Comparison of ENCODE assay signal across 17 mouse cellular contexts in the genomic region with DNA sequence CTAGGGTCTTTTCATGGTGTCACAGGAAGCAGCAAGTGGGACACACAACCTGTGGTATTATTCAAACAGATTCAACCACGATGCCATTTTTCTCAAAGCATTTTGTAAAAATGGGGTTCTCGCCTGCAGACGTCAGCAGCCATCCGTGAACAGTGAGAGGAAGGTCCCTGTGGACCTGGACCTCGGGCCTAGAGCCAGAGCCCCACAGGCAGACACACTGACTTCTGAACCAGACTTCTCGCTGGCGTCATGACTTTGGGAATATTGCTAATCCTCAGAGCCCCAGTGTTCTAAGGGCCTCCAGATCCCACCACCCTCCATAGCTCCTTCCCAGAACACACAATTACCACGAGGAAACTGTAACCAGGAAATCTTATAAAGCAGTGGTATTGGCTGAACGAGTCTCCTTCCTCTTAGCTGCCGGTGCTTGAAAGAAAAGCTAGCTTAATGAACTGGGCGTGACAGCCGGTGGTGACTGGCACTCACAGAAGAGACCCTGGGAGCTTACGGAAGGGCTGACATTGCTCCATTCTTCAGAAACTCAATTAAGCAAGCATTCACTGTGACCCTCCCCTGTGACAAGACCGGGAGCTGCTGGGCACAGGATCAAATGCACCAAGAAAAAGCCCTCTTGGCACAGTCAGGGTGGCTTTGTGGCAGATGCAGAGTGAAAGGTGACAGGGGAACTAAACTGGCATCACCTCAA. TPM values are rescaled to one million over a fixed set of nuclear protein-coding genes. Genes with fewer than 3 reads are reported as not detected.
DNase-seq lines count a peak whose midpoint lies in the region; ATAC-seq and TF ChIP-seq lines count a peak whose summit lies in the region.
"Had no signal": no experiment of that assay in that cellular context is flagged by ENCODE, and none has a peak within 500 bp of the region (broad histone marks: within the 10 kb centered on the region; RNA-seq: fewer than 3 reads in every experiment).

No protein-coding gene starts in this region.

- WGBS in hindbrain, postnatal 0 days: 22% methylated on average over 14 of the region's 14 CpGs
- WGBS in hindbrain, embryonic 10.5 days: 44% methylated on average over 14 of the region's 14 CpGs

- H3K4me1 ChIP-seq in hindbrain, postnatal 0 days (ENCODE audit: insufficient read depth, low read length): peaks cover 3% of the 10 kb centered on the region; the same call in 1 of the 2 replicates
- peaks cover 15% of the 10 kb centered on the region for H3K4me1 ChIP-seq in hindbrain, embryonic 10.5 days (replicated peaks)
- H3K4me1 ChIP-seq: limb, embryonic 13.5 days had no signal

- no peaks in the 10 kb centered on the region for H3K27me3 ChIP-seq in hindbrain, postnatal 0 days (ENCODE audit: insufficient read depth, low read length)
- H3K27me3 ChIP-seq in hindbrain, embryonic 10.5 days (ENCODE audit: insufficient read depth, poor library complexity, severe bottlenecking): peaks cover 29% of the 10 kb centered on the region; the same call in 1 of the 2 replicates

- no peak overlapping the region for H3K27ac ChIP-seq in hindbrain, postnatal 0 days
- H3K27ac ChIP-seq in hindbrain, embryonic 10.5 days: no peak overlapping the region
- H3K27ac ChIP-seq: limb, embryonic 13.5 days had no signal

- TF ChIP-seq CTCF in hindbrain, postnatal 0 days (IDR thresholded peaks at IDR 0.05; ENCODE audit: low read depth): no peak

- peak; percentile 38 for DNase-seq in hindbrain, postnatal 0 days (ENCODE audit: low spot score)
- no peak for DNase-seq in hindbrain, embryonic 10.5 days (ENCODE audit: low spot score)
- peak; percentile 29 for DNase-seq in Muller cell, postnatal 12 days (ENCODE audit: inconsistent ontology term)
- DNase-seq in kidney, postnatal 25 days: peak; percentile 35 to 52
- no peak for DNase-seq in heart, postnatal 4 days
- DNase-seq: adrenal gland, adult 2 months; cerebellum, adult 11 months; gastrocnemius, postnatal 10 days; layer of hippocampus, postnatal 36 days; liver, postnatal 0 days; thymus, postnatal 36 days had no signal

- H3K9me3 ChIP-seq in hindbrain, postnatal 0 days (ENCODE audit: low read length): no peaks in the 10 kb centered on the region
- H3K9me3 ChIP-seq in hindbrain, embryonic 10.5 days: no peaks in the 10 kb centered on the region
- H3K9me3 ChIP-seq: limb, embryonic 13.5 days had no signal

- 0 out of 2 replicates have a peak, but pooled peaks have one; percentile 12 for ATAC-seq in hindbrain, postnatal 0 days
- peak; percentile 52 for ATAC-seq in common myeloid progenitor, adult 5-6 weeks (replicated peaks; ENCODE audit: low read depth, poor library complexity, severe bottlenecking)
- no peak for ATAC-seq in cerebellum, adult (ENCODE audit: insufficient number of reproducible peaks, low FRiP score, low TSS enrichment)
- ATAC-seq: CD4-positive, CD25-positive, alpha-beta regulatory T cell, adult 4 months; inflammation-experienced regulatory T-cells, adult 6 months; liver, postnatal 0 days had no signal

- H3K4me3 ChIP-seq in hindbrain, postnatal 0 days (ENCODE audit: low read length): no peak overlapping the region
- no peak overlapping the region for H3K4me3 ChIP-seq in hindbrain, embryonic 10.5 days
- H3K4me3 ChIP-seq: limb, embryonic 13.5 days had no signal

- peak overlapping the region; percentile 16 for H3K4me2 ChIP-seq in hindbrain, postnatal 0 days (ENCODE audit: low read depth, low read length)
- H3K4me2 ChIP-seq: heart, embryonic 11.5 days; limb, embryonic 13.5 days had no signal

- H3K36me3 ChIP-seq in hindbrain, postnatal 0 days (ENCODE audit: insufficient read depth, low read length): no peaks in the 10 kb centered on the region
- H3K36me3 ChIP-seq in hindbrain, embryonic 10.5 days: no peaks in the 10 kb centered on the region
- H3K36me3 ChIP-seq: limb, embryonic 13.5 days had no signal

- H3K9ac ChIP-seq in hindbrain, postnatal 0 days (replicated peaks; ENCODE audit: low read length): 0 out of 2 replicates have a peak overlapping the region, but pooled peaks have one; percentile 13
- H3K9ac ChIP-seq: limb, embryonic 13.5 days; liver, postnatal 0 days had no signal

RNA-seq across cellular contexts. Expression of gene Prok1, which starts 2.0 kb away (rescaled TPM):
- 0.18 and 0.26 TPM in 2 replicates for total RNA-seq in hindbrain, postnatal 0 days (2014; rRNA removed)
- polyA plus RNA-seq in hindbrain, postnatal 0 days (2015; fragmentation: Nextera tagmentation; extraction: Ambion mirVana): 0.19 TPM in 1 of 2 replicates, not detected in the other
- 0.05 TPM in 1 of 2 replicates, not detected in the other for polyA plus RNA-seq in hindbrain, embryonic 10.5 days (2016; fragmentation: Nextera tagmentation; extraction: Ambion mirVana)
- total RNA-seq in common myeloid progenitor, adult 5-6 weeks (2017): not detected in 2 replicates
- under 1 TPM in 1 of 2 experiments, not detected in 1; 0.36 TPM for total RNA-seq in heart, postnatal 4 days (2021)
- total RNA-seq: layer of hippocampus, postnatal 36 days had no signal
- polyA plus RNA-seq: adrenal gland, adult 2 months; CD4-positive, CD25-positive, alpha-beta regulatory T cell, adult 4 months; heart, embryonic 11.5 days had no signal

RNA-seq across cellular contexts. Expression of gene A630076J17Rik, which starts 11.1 kb away (rescaled TPM):
- not detected in 2 replicates for total RNA-seq in hindbrain, postnatal 0 days (2014; rRNA removed)
- not detected in 2 replicates for polyA plus RNA-seq in hindbrain, postnatal 0 days (2015; fragmentation: Nextera tagmentation; extraction: Ambion mirVana)
- not detected in 2 replicates for polyA plus RNA-seq in hindbrain, embryonic 10.5 days (2016; fragmentation: Nextera tagmentation; extraction: Ambion mirVana)
- not detected in 2 replicates for total RNA-seq in common myeloid progenitor, adult 5-6 weeks (2017)
- total RNA-seq in heart, postnatal 4 days (2021): not detected
- total RNA-seq: adrenal gland, adult 2 months; gastrocnemius, postnatal 10 days; layer of hippocampus, postnatal 36 days had no signal
- polyA plus RNA-seq: adrenal gland, adult 2 months; CD4-positive, CD25-positive, alpha-beta regulatory T cell, adult 4 months; heart, embryonic 11.5 days; limb, embryonic 13.5 days had no signal

RNA-seq across cellular contexts. Expression of gene Cym, which starts 20.0 kb away (rescaled TPM):
- 0.63 TPM in 1 of 2 replicates, not detected in the other for total RNA-seq in hindbrain, postnatal 0 days (2014; rRNA removed)
- not detected in 2 replicates for polyA plus RNA-seq in hindbrain, postnatal 0 days (2015; fragmentation: Nextera tagmentation; extraction: Ambion mirVana)
- not detected in 2 replicates for polyA plus RNA-seq in hindbrain, embryonic 10.5 days (2016; fragmentation: Nextera tagmentation; extraction: Ambion mirVana)
- not detected in 2 replicates for total RNA-seq in common myeloid progenitor, adult 5-6 weeks (2017)
- total RNA-seq in heart, postnatal 4 days (2021): not detected
- polyA plus RNA-seq: limb, embryonic 13.5 days had no signal

RNA-seq across cellular contexts. Expression of gene Lamtor5, which starts 37.1 kb away (rescaled TPM):
- total RNA-seq in hindbrain, postnatal 0 days (2014; rRNA removed): 63.7 and 93.7 TPM in 2 replicates
- 162 and 167 TPM in 2 replicates for polyA plus RNA-seq in hindbrain, postnatal 0 days (2015; fragmentation: Nextera tagmentation; extraction: Ambion mirVana)
- 202 and 225 TPM in 2 replicates for polyA plus RNA-seq in hindbrain, embryonic 10.5 days (2016; fragmentation: Nextera tagmentation; extraction: Ambion mirVana)
- total RNA-seq in common myeloid progenitor, adult 5-6 weeks (2017): 34.1 and 35.0 TPM in 2 replicates
- total RNA-seq in heart, postnatal 4 days (2021): 10 to 100 TPM; 69.7 to 70.3 TPM

RNA-seq across cellular contexts. Expression of gene Slc16a4, which starts 49.5 kb away (rescaled TPM):
- total RNA-seq in hindbrain, postnatal 0 days (2014; rRNA removed): 2.4 and 2.9 TPM in 2 replicates
- 2.3 and 2.8 TPM in 2 replicates for polyA plus RNA-seq in hindbrain, postnatal 0 days (2015; fragmentation: Nextera tagmentation; extraction: Ambion mirVana)
- polyA plus RNA-seq in hindbrain, embryonic 10.5 days (2016; fragmentation: Nextera tagmentation; extraction: Ambion mirVana): 1.9 and 2.3 TPM in 2 replicates
- 0.92 and 1.1 TPM in 2 replicates for total RNA-seq in common myeloid progenitor, adult 5-6 weeks (2017)
- total RNA-seq in heart, postnatal 4 days (2021): under 1 TPM; 0.31 to 0.32 TPM

Comparison
In these comparisons a context has a peak if more than half of its experiments do, and no peak if none do; other contexts are left out.
1. DNase-seq: peak in hindbrain, postnatal 0 days (single experiment), Muller cell, postnatal 12 days (single experiment) and kidney, postnatal 25 days (2 of 2); none in hindbrain, embryonic 10.5 days (single experiment) and heart, postnatal 4 days (single experiment).